Mouse (Mus musculus): ENCODE data around the gene AU015836. TPM values are rescaled to one million over a fixed set of nuclear protein-coding genes. Genes with fewer than 3 reads are reported as not detected.

AU015836 gene
- total RNA-seq (2017) = not detected in 2 replicates

GRCm38 (mm10) chrX:93968444-93968843 lies at the start of gene AU015836:
Gene AU015836, plus strand, starts transcription at chrX:93968659.
- ATAC-seq (replicated peaks in 1 of 2; ENCODE audit: insufficient read depth in 1 of 2, low FRiP score in 2 of 2, low TSS enrichment in 1 of 2, low read depth in 1 of 2, poor library complexity in 2 of 2, severe bottlenecking in 2 of 2) = no peak

- no peak for ATAC-seq (replicated peaks in 1 of 2; ENCODE audit: insufficient read depth in 1 of 2, low FRiP score in 2 of 2, low TSS enrichment in 1 of 2, low read depth in 1 of 2, poor library complexity in 2 of 2, severe bottlenecking in 2 of 2)
Observed at GRCm38 (mm10) chrX:93919017-93919416, 49.4 kb upstream of the AU015836 start.

GRCm38 (mm10) chrX:93928379-93928778 lies 40.1 kb upstream of the AU015836 start:
- ATAC-seq (replicated peaks in 1 of 2; ENCODE audit: insufficient read depth in 1 of 2, low FRiP score in 2 of 2, low TSS enrichment in 1 of 2, low read depth in 1 of 2, poor library complexity in 2 of 2, severe bottlenecking in 2 of 2) = no peak

GRCm38 (mm10) chrX:93928794-93929193 lies 39.7 kb upstream of the AU015836 start:
- no peak for ATAC-seq (replicated peaks in 1 of 2; ENCODE audit: insufficient read depth in 1 of 2, low FRiP score in 2 of 2, low TSS enrichment in 1 of 2, low read depth in 1 of 2, poor library complexity in 2 of 2, severe bottlenecking in 2 of 2)

- ATAC-seq (replicated peaks in 1 of 2; ENCODE audit: insufficient read depth in 1 of 2, low FRiP score in 2 of 2, low TSS enrichment in 1 of 2, low read depth in 1 of 2, poor library complexity in 2 of 2, severe bottlenecking in 2 of 2) = no peak
Observed at GRCm38 (mm10) chrX:93931694-93932093, 36.8 kb upstream of the AU015836 start.

GRCm38 (mm10) chrX:93956727-93957126 lies 11.7 kb upstream of the AU015836 start:
- ATAC-seq (replicated peaks in 1 of 2; ENCODE audit: insufficient read depth in 1 of 2, low FRiP score in 2 of 2, low TSS enrichment in 1 of 2, low read depth in 1 of 2, poor library complexity in 2 of 2, severe bottlenecking in 2 of 2) = peak; percentile 46 to 62; a peak in 2 of 4 replicates

- no peak for ATAC-seq (replicated peaks in 1 of 2; ENCODE audit: insufficient read depth in 1 of 2, low FRiP score in 2 of 2, low TSS enrichment in 1 of 2, low read depth in 1 of 2, poor library complexity in 2 of 2, severe bottlenecking in 2 of 2)
Observed at GRCm38 (mm10) chrX:93958502-93958901, 10.0 kb upstream of the AU015836 start.

GRCm38 (mm10) chrX:93980341-93980740 lies 11.9 kb downstream of the AU015836 start:
- no peak for ATAC-seq (replicated peaks in 1 of 2; ENCODE audit: insufficient read depth in 1 of 2, low FRiP score in 2 of 2, low TSS enrichment in 1 of 2, low read depth in 1 of 2, poor library complexity in 2 of 2, severe bottlenecking in 2 of 2)

- no peak for ATAC-seq (replicated peaks in 1 of 2; ENCODE audit: insufficient read depth in 1 of 2, low FRiP score in 2 of 2, low TSS enrichment in 1 of 2, low read depth in 1 of 2, poor library complexity in 2 of 2, severe bottlenecking in 2 of 2)
Observed at GRCm38 (mm10) chrX:93982193-93982592, 13.7 kb downstream of the AU015836 start.

- ATAC-seq (replicated peaks in 1 of 2; ENCODE audit: insufficient read depth in 1 of 2, low FRiP score in 2 of 2, low TSS enrichment in 1 of 2, low read depth in 1 of 2, poor library complexity in 2 of 2, severe bottlenecking in 2 of 2) = peak; percentile 71 to 89
Observed at GRCm38 (mm10) chrX:93985096-93985495, 16.6 kb downstream of the AU015836 start.

- ATAC-seq (replicated peaks in 1 of 2; ENCODE audit: insufficient read depth in 1 of 2, low FRiP score in 2 of 2, low TSS enrichment in 1 of 2, low read depth in 1 of 2, poor library complexity in 2 of 2, severe bottlenecking in 2 of 2) = no peak
Observed at GRCm38 (mm10) chrX:94006991-94007390, 38.5 kb downstream of the AU015836 start.

GRCm38 (mm10) chrX:94009442-94009841 lies 41.0 kb downstream of the AU015836 start:
- no peak for ATAC-seq (replicated peaks in 1 of 2; ENCODE audit: insufficient read depth in 1 of 2, low FRiP score in 2 of 2, low TSS enrichment in 1 of 2, low read depth in 1 of 2, poor library complexity in 2 of 2, severe bottlenecking in 2 of 2)

- no peak for ATAC-seq (replicated peaks in 1 of 2; ENCODE audit: insufficient read depth in 1 of 2, low FRiP score in 2 of 2, low TSS enrichment in 1 of 2, low read depth in 1 of 2, poor library complexity in 2 of 2, severe bottlenecking in 2 of 2)
Observed at GRCm38 (mm10) chrX:94011656-94012173, 43.3 kb downstream of the AU015836 start.

- ATAC-seq (replicated peaks in 1 of 2; ENCODE audit: insufficient read depth in 1 of 2, low FRiP score in 2 of 2, low TSS enrichment in 1 of 2, low read depth in 1 of 2, poor library complexity in 2 of 2, severe bottlenecking in 2 of 2) = no peak
Observed at GRCm38 (mm10) chrX:94012479-94013167, 44.2 kb downstream of the AU015836 start.

GRCm38 (mm10) chrX:94016891-94017290 lies 48.4 kb downstream of the AU015836 start:
- ATAC-seq (replicated peaks in 1 of 2; ENCODE audit: insufficient read depth in 1 of 2, low FRiP score in 2 of 2, low TSS enrichment in 1 of 2, low read depth in 1 of 2, poor library complexity in 2 of 2, severe bottlenecking in 2 of 2) = no peak

GRCm38 (mm10) chrX:94022264-94022874 lies 53.9 kb downstream of the AU015836 start:
- no peak for ATAC-seq (replicated peaks in 1 of 2; ENCODE audit: insufficient read depth in 1 of 2, low FRiP score in 2 of 2, low TSS enrichment in 1 of 2, low read depth in 1 of 2, poor library complexity in 2 of 2, severe bottlenecking in 2 of 2)
